Mouse (Mus musculus): ENCODE measurements around the gene Ankrd12. TPM values are rescaled to one million over a fixed set of nuclear protein-coding genes. Genes with fewer than 3 reads are reported as not detected.

Ankrd12 gene
- total and polyA plus RNA-seq, 3 experiments, result 2.6 to 22.2 (median 18.7) TPM

- H3K36me3 ChIP-seq (ENCODE audit: control insufficient read depth, insufficient read depth, low read length), result peaks cover 3% of the 10 kb centered on the region
- intact Hi-C loops (cut with DNase I), result no loop called here
- H3K9ac ChIP-seq (ENCODE audit: low read depth, low read length), result no peak overlapping the region
Observed at GRCm38 (mm10) chr17:65933741-65934140, 143.1 kb downstream of the Ankrd12 start.

GRCm38 (mm10) chr17:65931525-65931924, 145.4 kb downstream of the Ankrd12 start:
- peaks cover 3% of the 10 kb centered on the region for H3K36me3 ChIP-seq (ENCODE audit: control insufficient read depth, insufficient read depth, low read length)
- peak overlapping the region; percentile 3; the same call in 1 of the 2 replicates for H3K27ac ChIP-seq
- intact Hi-C loops (cut with DNase I), result no loop called here
- H3K27me3 ChIP-seq (ENCODE audit: control insufficient read depth, insufficient read depth, low read length), result no peaks in the 10 kb centered on the region
- no peak overlapping the region for H3K4me3 ChIP-seq
- peaks cover 7% of the 10 kb centered on the region for H3K4me1 ChIP-seq (ENCODE audit: control insufficient read depth, insufficient read depth, low read length)
- 52% methylated on average over 6 of the region's 6 CpGs for WGBS
- DNase-seq, result no peak
- TF ChIP-seq CTCF (IDR thresholded peaks at IDR 0.05) (no peak), POLR2A (IDR thresholded peaks at IDR 0.05; ENCODE audit: insufficient read depth, low read depth, low read length) (no peak)
- H3K79me2 ChIP-seq (replicated peaks; ENCODE audit: control insufficient read depth, insufficient read depth, low read length), result no peaks in the 10 kb centered on the region
- no peak overlapping the region; the same call in 1 of the 2 replicates for H3K9ac ChIP-seq (ENCODE audit: low read depth, low read length)

More at GRCm38 (mm10) chr17:65933741-65934140, 143.1 kb downstream of the Ankrd12 start:
- TF ChIP-seq EP300 (IDR thresholded peaks at IDR 0.05; ENCODE audit: insufficient read depth, low read depth, low read length) (no peak), CTCF (IDR thresholded peaks at IDR 0.05) (peak; percentile 60)
- Histone ChIP-seq H3K27me3 (ENCODE audit: control insufficient read depth, insufficient read depth, low read length) (no peaks in the 10 kb centered on the region), H3K79me2 (replicated peaks; ENCODE audit: control insufficient read depth, insufficient read depth, low read length) (no peaks in the 10 kb centered on the region), H3K4me3 (no peak overlapping the region), H3K27ac (no peak overlapping the region), H3K4me1 (ENCODE audit: control insufficient read depth, insufficient read depth, low read length) (peaks cover 9% of the 10 kb centered on the region)
- WGBS, result 93% methylated on average over 2 of the region's 2 CpGs
- DNase-seq, result no peak

GRCm38 (mm10) chr17:65930960-65931359, 145.9 kb downstream of the Ankrd12 start:
- intact Hi-C loops (cut with DNase I), result no loop called here
- peak overlapping the region; percentile 3; the same call in 1 of the 2 replicates for H3K27ac ChIP-seq
- 43% methylated on average over 6 of the region's 6 CpGs for WGBS

GRCm38 (mm10) chr17:65930158-65930826, 146.6 kb downstream of the Ankrd12 start:
- no peak for DNase-seq
- peaks cover 3% of the 10 kb centered on the region for H3K36me3 ChIP-seq (ENCODE audit: control insufficient read depth, insufficient read depth, low read length)
- no peaks in the 10 kb centered on the region for H3K27me3 ChIP-seq (ENCODE audit: control insufficient read depth, insufficient read depth, low read length)
- H3K79me2 ChIP-seq (replicated peaks; ENCODE audit: control insufficient read depth, insufficient read depth, low read length), result no peaks in the 10 kb centered on the region
- no peak overlapping the region for H3K27ac ChIP-seq
- intact Hi-C loops (cut with DNase I), result no loop called here
- H3K4me1 ChIP-seq (ENCODE audit: control insufficient read depth, insufficient read depth, low read length), result peaks cover 7% of the 10 kb centered on the region
- 84% methylated on average over 7 of the region's 7 CpGs for WGBS
- H3K4me3 ChIP-seq, result no peak overlapping the region
- TF ChIP-seq POLR2A (IDR thresholded peaks at IDR 0.05; ENCODE audit: insufficient read depth, low read depth, low read length) (no peak), EP300 (IDR thresholded peaks at IDR 0.05; ENCODE audit: insufficient read depth, low read depth, low read length) (no peak), CTCF (IDR thresholded peaks at IDR 0.05) (no peak)
- no peak overlapping the region for H3K9ac ChIP-seq (ENCODE audit: low read depth, low read length)

More at GRCm38 (mm10) chr17:65930960-65931359, 145.9 kb downstream of the Ankrd12 start:
- no peak overlapping the region for H3K4me3 ChIP-seq
- H3K36me3 ChIP-seq (ENCODE audit: control insufficient read depth, insufficient read depth, low read length), result peaks cover 3% of the 10 kb centered on the region
- H3K4me1 ChIP-seq (ENCODE audit: control insufficient read depth, insufficient read depth, low read length), result peaks cover 7% of the 10 kb centered on the region
- H3K27me3 ChIP-seq (ENCODE audit: control insufficient read depth, insufficient read depth, low read length), result no peaks in the 10 kb centered on the region
- TF ChIP-seq CTCF (IDR thresholded peaks at IDR 0.05), result no peak
- TF ChIP-seq POLR2A (IDR thresholded peaks at IDR 0.05; ENCODE audit: insufficient read depth, low read depth, low read length), result peak; percentile 42; the same call in 1 of the 2 replicates
- TF ChIP-seq EP300 (IDR thresholded peaks at IDR 0.05; ENCODE audit: insufficient read depth, low read depth, low read length), result peak; percentile 71; the same call in 1 of the 2 replicates
- H3K9ac ChIP-seq (ENCODE audit: low read depth, low read length), result no peak overlapping the region
- peak in 1 of 2 experiments; percentile 60 for DNase-seq
- no peaks in the 10 kb centered on the region for H3K79me2 ChIP-seq (replicated peaks; ENCODE audit: control insufficient read depth, insufficient read depth, low read length)

- Histone ChIP-seq H3K27me3 (ENCODE audit: control insufficient read depth, insufficient read depth, low read length) (no peaks in the 10 kb centered on the region), H3K9ac (ENCODE audit: low read depth, low read length) (no peak overlapping the region), H3K4me1 (ENCODE audit: control insufficient read depth, insufficient read depth, low read length) (peaks cover 7% of the 10 kb centered on the region), H3K4me3 (no peak overlapping the region), H3K79me2 (replicated peaks; ENCODE audit: control insufficient read depth, insufficient read depth, low read length) (no peaks in the 10 kb centered on the region), H3K36me3 (ENCODE audit: control insufficient read depth, insufficient read depth, low read length) (peaks cover 3% of the 10 kb centered on the region), H3K27ac (no peak overlapping the region)
- WGBS, result 86% methylated on average over 22 of the region's 22 CpGs
- no peak for DNase-seq
- no peak for TF ChIP-seq CTCF (IDR thresholded peaks at IDR 0.05)
- no peak for TF ChIP-seq EP300 (IDR thresholded peaks at IDR 0.05; ENCODE audit: insufficient read depth, low read depth, low read length)
- TF ChIP-seq POLR2A (IDR thresholded peaks at IDR 0.05; ENCODE audit: insufficient read depth, low read depth, low read length), result no peak
- intact Hi-C loops (cut with DNase I), result no loop called here
Observed at GRCm38 (mm10) chr17:65929319-65929978, 147.4 kb downstream of the Ankrd12 start.

- H3K36me3 ChIP-seq (ENCODE audit: control insufficient read depth, insufficient read depth, low read length), result peaks cover 3% of the 10 kb centered on the region
- DNase-seq, result no peak
Observed at GRCm38 (mm10) chr17:65927077-65927476, 149.8 kb downstream of the Ankrd12 start.

More at GRCm38 (mm10) chr17:65927077-65927476, 149.8 kb downstream of the Ankrd12 start:
- Histone ChIP-seq H3K27me3 (ENCODE audit: control insufficient read depth, insufficient read depth, low read length) (no peaks in the 10 kb centered on the region), H3K4me1 (ENCODE audit: control insufficient read depth, insufficient read depth, low read length) (peaks cover 7% of the 10 kb centered on the region), H3K27ac (no peak overlapping the region), H3K79me2 (replicated peaks; ENCODE audit: control insufficient read depth, insufficient read depth, low read length) (no peaks in the 10 kb centered on the region), H3K4me3 (no peak overlapping the region), H3K9ac (ENCODE audit: low read depth, low read length) (no peak overlapping the region)
- no peak for TF ChIP-seq EP300 (IDR thresholded peaks at IDR 0.05; ENCODE audit: insufficient read depth, low read depth, low read length)
- intact Hi-C loops (cut with DNase I), result no loop called here
- 88% methylated on average over 4 of the region's 4 CpGs for WGBS

Measured in heart, adult 2 months (tissue).